Mouse (Mus musculus): ENCODE results near the gene Tlx3.

DNA sequence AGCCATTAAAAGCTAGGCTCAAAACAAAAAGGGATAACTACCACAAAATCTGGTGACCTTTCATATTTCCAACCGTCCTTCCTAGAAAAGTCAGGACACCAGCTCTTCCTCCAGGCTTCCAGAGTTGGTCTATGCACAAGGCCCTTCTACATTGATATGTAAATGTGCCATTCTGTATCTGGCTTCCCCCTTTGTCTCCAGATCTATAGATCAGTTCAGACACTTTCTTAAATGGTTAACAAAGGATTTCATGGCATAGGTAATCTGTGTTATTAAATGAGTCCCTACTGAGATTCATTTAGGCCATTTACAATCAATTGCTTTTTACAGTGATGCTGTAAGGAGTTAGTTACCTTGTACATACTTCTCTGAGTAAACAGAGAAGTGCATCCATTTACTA is 23.6 kb downstream of the Tlx3 start:
- TF ChIP-seq CTCF (IDR thresholded peaks at IDR 0.05; ENCODE audit: control insufficient read depth, insufficient read depth, insufficient read length), result no peak
- no peak for TF ChIP-seq USF1 (IDR thresholded peaks at IDR 0.05; ENCODE audit: low read depth)
- no peak for TF ChIP-seq MYOG (IDR thresholded peaks at IDR 0.05; ENCODE audit: control insufficient read depth, extremely low read depth, insufficient read length)
- TF ChIP-seq MYOD1 (IDR thresholded peaks at IDR 0.05; ENCODE audit: control insufficient read depth, insufficient read length, low read depth), result no peak
- TF ChIP-seq MAX (IDR thresholded peaks at IDR 0.05), result no peak
